Mouse (Mus musculus): ENCODE results near the gene Gata5.

- TF ChIP-seq CTCF (IDR thresholded peaks at IDR 0.05; ENCODE audit: borderline replicate concordance, extremely low read depth, insufficient read depth, insufficient read length) (no peak), POLR2A (IDR thresholded peaks at IDR 0.05; ENCODE audit: borderline replicate concordance, extremely low read depth, insufficient read depth, insufficient read length, poor library complexity, severe bottlenecking) (no peak)
Observed at GRCm38 (mm10) chr2:180291566-180291965, 42.9 kb downstream of the Gata5 start.

All from brain, embryonic 14.5 days (tissue).